Mouse (Mus musculus): ENCODE measurements around the gene Hapln1.

DNA sequence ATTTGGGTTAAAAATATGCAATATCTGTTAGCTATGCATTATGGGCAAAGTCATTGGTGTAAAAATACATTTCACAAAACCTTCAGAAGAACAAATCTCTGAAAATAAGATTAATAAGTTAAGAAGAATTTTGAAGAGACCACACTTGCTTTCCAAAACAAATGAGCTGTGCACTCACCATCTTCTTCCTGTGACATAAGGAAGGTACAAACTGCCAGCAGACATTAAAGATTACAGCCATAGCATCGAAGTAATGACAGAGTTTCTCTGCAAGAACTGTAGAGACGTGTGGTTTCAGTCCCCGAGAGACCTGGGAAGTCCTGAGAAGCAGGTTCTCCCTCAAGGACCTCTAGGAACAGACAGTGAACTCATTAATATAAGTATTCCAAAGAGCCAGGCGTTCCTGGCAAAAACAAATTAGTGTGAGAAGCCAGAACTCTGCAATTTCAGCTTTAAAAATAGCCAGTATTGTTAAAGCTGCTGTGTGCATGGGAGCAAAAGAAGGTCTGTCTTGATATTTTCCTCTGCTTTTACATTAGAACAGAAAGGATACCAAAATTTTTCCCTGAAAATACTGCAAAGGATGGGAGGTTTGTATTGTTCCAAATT is 43.6 kb downstream of the Hapln1 start:
- TF ChIP-seq MAX (IDR thresholded peaks at IDR 0.05) (no peak), CTCF (IDR thresholded peaks at IDR 0.05; ENCODE audit: control insufficient read depth, insufficient read depth, insufficient read length) (no peak)
